Mouse (Mus musculus) cerebellum, adult (tissue): ENCODE data around the gene Sox30.

Experiments used
- ATAC-seq: cut with Nextera tagmentation; 2 replicates; pipeline ENCODE4 v1.9.2; 2017; ENCODE audit warnings: mild to moderate bottlenecking, moderate library complexity, mixed read lengths; ENCODE audit not compliant: insufficient number of reproducible peaks, low FRiP score, low TSS enrichment

Gene Sox30

GRCm38 (mm10) chr11:46054911-46055895, 75.1 kb downstream of the Sox30 start:
- no peak for ATAC-seq

- ATAC-seq = peak; percentile 55; the same call in 1 of the 2 replicates
These were observed 76.0 kb downstream of the Sox30 start, which contains the start of gene Adam19 for GRCm38 (mm10) chr11:46055896-46056769. TSS of gene Adam19 (plus strand) at chr11:46055992.

GRCm38 (mm10) chr11:46056770-46057411, 76.8 kb downstream of the Sox30 start:
- ATAC-seq = no peak

GRCm38 (mm10) chr11:46058011-46058410, 77.9 kb downstream of the Sox30 start:
- no peak for ATAC-seq

GRCm38 (mm10) chr11:46058916-46059315, 78.8 kb downstream of the Sox30 start:
- ATAC-seq = no peak

- no peak for ATAC-seq
These were observed 80.0 kb downstream of the Sox30 start for GRCm38 (mm10) chr11:46059887-46060650.

GRCm38 (mm10) chr11:46060651-46061020, 80.5 kb downstream of the Sox30 start:
- no peak for ATAC-seq

- ATAC-seq = no peak
These were observed 81.8 kb downstream of the Sox30 start for GRCm38 (mm10) chr11:46061776-46062445.

GRCm38 (mm10) chr11:46062569-46062968, 82.5 kb downstream of the Sox30 start:
- ATAC-seq = no peak

- ATAC-seq = no peak
These were observed 83.1 kb downstream of the Sox30 start for GRCm38 (mm10) chr11:46062993-46063731.

- no peak for ATAC-seq
These were observed 84.7 kb downstream of the Sox30 start for GRCm38 (mm10) chr11:46064767-46065166.

- ATAC-seq = peak; percentile 47; the same call in 1 of the 2 replicates
These were observed 85.3 kb downstream of the Sox30 start for GRCm38 (mm10) chr11:46065201-46066011.
